Mouse (Mus musculus) liver, embryonic 14.5 days (tissue): ENCODE data around the gene Auts2.

Source experiments
- CTCF ChIP-seq: IDR thresholded peaks from 2 replicates; pipeline ENCODE4 v1.5.1; 2016; ENCODE audit warnings: antibody characterized with exemption, low read depth, control low read depth
- EP300 ChIP-seq: IDR thresholded peaks from 2 replicates; pipeline ENCODE4 v1.6.1; 2016; ENCODE audit warnings: antibody characterized with exemption, low read depth

GRCm38 (mm10) chr5:132324246-132324883, 218.8 kb downstream of the Auts2 start:
- TF ChIP-seq CTCF (no peak), EP300 (no peak)
